Mouse (Mus musculus): ENCODE measurements around the gene Wbp4. TPM values are rescaled to one million over a fixed set of nuclear protein-coding genes. Genes with fewer than 3 reads are reported as not detected.

The Wbp4 gene
- polyA plus RNA-seq (2012) = 4.7 and 5.8 TPM in 2 replicates

GRCm38 (mm10) chr14:79481339-79482151, at the start of gene Wbp4:
TSS of gene Wbp4 (minus strand) at chr14:79481520.

GRCm38 (mm10) chr14:79480624-79481338, 539 bp downstream of the Wbp4 start, which contains the start of gene Elf1:
TSS of gene Elf1 (plus strand) at chr14:79481194.

GRCm38 (mm10) chr14:79451681-79452590, 29.4 kb downstream of the Wbp4 start, which contains the start of gene Kbtbd6:
TSS of gene Kbtbd6 (plus strand) at chr14:79451835.

GRCm38 (mm10) chr14:79425979-79426729, 55.2 kb downstream of the Wbp4 start, which contains the start of gene Kbtbd7:
TSS of gene Kbtbd7 (plus strand) at chr14:79426511.

Other genes starting within 250 kb of the Wbp4 start
- gene Zfp957, start 234.2 kb downstream of the Wbp4 start, polyA plus RNA-seq (2012) = not detected in 2 replicates
- gene Rgcc, start 179.9 kb downstream of the Wbp4 start, polyA plus RNA-seq (2012) = 119 and 152 TPM in 2 replicates
- 38.9 and 48.1 TPM in 2 replicates for gene Naa16, start 90.7 kb downstream of the Wbp4 start, polyA plus RNA-seq (2012)
- gene Mtrf1, start 83.7 kb downstream of the Wbp4 start, polyA plus RNA-seq (2012) = 0.33 and 0.45 TPM in 2 replicates
- gene Kbtbd7, start 55.0 kb downstream of the Wbp4 start, polyA plus RNA-seq (2012) = 3.6 and 4.0 TPM in 2 replicates
- gene Kbtbd6, start 29.7 kb downstream of the Wbp4 start, polyA plus RNA-seq (2012) = 1.3 TPM in 2 replicates
- 13.7 and 14.6 TPM in 2 replicates for gene Elf1, start 326 bp downstream of the Wbp4 start, polyA plus RNA-seq (2012)
- 2.8 TPM in 2 replicates for gene Sugt1, start 106.2 kb upstream of the Wbp4 start, polyA plus RNA-seq (2012)
- gene Cnmd, start 180.7 kb upstream of the Wbp4 start, polyA plus RNA-seq (2012) = not detected in 2 replicates